Mouse (Mus musculus) brain, embryonic 14.5 days (tissue): Measurements from ENCODE around the gene Zfp217. TPM values are rescaled to one million over a fixed set of nuclear protein-coding genes. Genes with fewer than 3 reads are reported as not detected.

Experiments
- DNase-seq: peaks from one replicate; pipeline ENCODE4 v3.0.0-alpha.2; 2011; ENCODE audit warnings: low read depth
- CTCF ChIP-seq: fragments of 200-500 bp; IDR thresholded peaks from 2 replicates; pipeline ENCODE4 v1.5.1; 2012; ENCODE audit warnings: inconsistent platforms, mild to moderate bottlenecking, moderate library complexity, borderline replicate concordance; ENCODE audit not compliant: insufficient read depth, insufficient read length; ENCODE audit errors: extremely low read depth
- POLR2A ChIP-seq: fragments of 200-500 bp; IDR thresholded peaks from 2 replicates; pipeline ENCODE4 v1.6.1; 2012; ENCODE audit warnings: mild to moderate bottlenecking, inconsistent platforms, borderline replicate concordance; ENCODE audit not compliant: poor library complexity, insufficient read depth, insufficient read length, severe bottlenecking; ENCODE audit errors: extremely low read depth
- polyA plus RNA-seq: library from polyadenylated mRNA; depleted of rRNA; stranded (reverse); fragments of >200 nt; gene quantifications from 2 replicates; pipeline ENCODE4 v1.2.3, GENCODE M21; 2012

Gene Zfp217
- polyA plus RNA-seq, 1 experiment: 7.6 TPM

- TF ChIP-seq CTCF (no peak), POLR2A (no peak)
- no peak for DNase-seq
Measured at GRCm38 (mm10) chr2:170144343-170144742, 3.6 kb downstream of the Zfp217 start.

DNA sequence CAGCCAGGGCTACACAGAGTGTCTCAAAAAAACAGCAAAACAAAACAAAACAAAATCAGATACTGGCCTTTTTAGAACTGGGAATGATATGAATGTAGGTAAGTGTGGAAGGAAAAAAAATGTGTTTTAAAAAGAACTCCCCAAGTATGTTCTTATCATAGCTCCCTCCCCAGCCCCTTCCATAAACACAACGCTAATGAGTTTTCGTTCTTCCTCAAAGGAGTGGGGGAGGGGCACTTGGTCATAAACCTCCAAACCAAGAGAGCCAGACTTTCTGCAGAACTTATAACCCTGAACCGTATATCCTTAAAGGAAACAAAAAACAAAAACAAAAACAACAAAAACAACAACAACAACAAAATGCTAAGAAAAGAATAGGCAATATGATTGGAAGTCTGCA is 4.0 kb downstream of the Zfp217 start:
- no peak for TF ChIP-seq CTCF
- TF ChIP-seq POLR2A: no peak
- no peak for DNase-seq

DNA sequence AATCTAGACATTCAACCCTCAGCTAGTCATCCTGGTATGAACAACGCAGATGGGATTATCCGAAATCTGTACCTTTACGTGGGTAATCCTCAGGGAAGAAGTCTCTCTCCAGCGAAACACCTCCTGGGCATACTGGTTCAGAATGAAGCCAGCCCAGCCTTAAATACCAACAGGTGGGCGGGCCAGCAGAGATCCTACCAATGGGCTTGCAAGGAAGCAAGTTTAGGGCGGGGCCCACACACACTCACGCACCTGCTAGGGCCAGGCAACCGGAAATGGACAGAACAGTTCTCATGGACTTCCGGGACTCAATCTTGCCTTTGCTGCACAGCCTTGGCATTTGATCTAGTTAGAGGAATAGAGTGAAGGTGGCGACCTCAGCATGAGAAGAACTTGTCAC is 5.4 kb downstream of the Zfp217 start:
- TF ChIP-seq POLR2A (no peak), CTCF (no peak)
- no peak for DNase-seq

DNA sequence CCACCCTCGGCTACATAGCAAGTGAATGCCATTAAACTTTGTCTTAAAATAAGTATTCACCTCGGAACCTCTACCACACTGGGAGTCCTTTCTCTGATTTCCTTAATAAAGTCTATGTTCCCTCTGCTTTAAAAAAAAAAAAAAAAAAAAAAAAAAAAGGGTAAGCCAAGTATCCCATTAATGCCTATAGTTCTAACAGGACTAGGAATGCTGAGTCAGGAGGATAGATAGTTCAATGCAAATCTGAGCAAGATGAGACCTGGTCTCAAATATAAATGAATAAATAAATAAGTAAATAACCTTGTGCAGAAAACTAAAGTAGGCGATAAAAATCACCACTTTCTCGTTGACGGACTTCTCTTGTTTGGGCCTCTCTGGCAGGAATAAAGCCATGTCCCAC is 6.4 kb downstream of the Zfp217 start:
- no peak for TF ChIP-seq POLR2A
- no peak for TF ChIP-seq CTCF
- DNase-seq: no peak

- TF ChIP-seq POLR2A (no peak), CTCF (no peak)
Measured at GRCm38 (mm10) chr2:170139411-170140046, 8.4 kb downstream of the Zfp217 start.

DNA sequence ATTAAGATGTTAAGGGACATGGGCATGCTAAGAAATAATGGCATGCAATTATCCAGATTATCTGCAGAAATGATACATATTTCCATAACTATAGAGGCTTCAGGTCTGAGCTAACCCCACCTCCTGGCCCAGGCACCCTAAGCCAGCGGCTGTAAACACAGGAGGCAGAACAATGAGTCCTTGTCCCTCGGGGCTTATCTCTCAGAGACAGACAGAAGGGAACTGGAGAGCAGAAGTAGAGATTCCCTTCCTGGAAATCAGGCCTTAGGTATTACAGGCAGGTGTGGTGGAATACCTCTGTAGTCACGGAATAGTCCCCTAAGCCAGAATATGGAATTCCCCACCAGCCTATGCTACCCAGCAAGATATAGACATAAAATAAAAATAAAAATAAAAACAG is 11.0 kb downstream of the Zfp217 start:
- DNase-seq: no peak
- no peak for TF ChIP-seq CTCF

More at GRCm38 (mm10) chr2:170139411-170140046, 8.4 kb downstream of the Zfp217 start:
- no peak for DNase-seq

DNA sequence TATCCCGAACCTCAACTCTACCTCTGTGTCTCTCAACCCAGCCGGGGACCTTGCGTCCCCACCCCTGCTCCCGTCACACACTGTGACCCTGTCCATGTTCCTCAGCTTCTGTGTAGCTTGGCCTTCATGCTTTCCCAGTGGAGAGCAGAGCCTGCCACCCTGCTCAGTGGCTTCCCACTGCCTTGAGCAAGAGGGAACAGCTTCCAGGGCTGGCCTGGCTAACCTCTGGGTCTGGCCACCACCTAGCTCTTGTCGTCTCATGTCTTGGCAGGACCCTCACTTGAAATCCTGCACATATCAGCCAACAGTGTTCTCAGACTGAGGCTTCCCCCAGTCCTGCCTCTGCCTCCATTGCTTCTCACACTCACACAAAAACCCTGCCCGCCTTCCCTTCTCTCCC is 12.1 kb downstream of the Zfp217 start:
- TF ChIP-seq CTCF: no peak
- no peak for TF ChIP-seq POLR2A
- DNase-seq: no peak

GRCm38 (mm10) chr2:170134026-170134690 is 13.7 kb downstream of the Zfp217 start:
- TF ChIP-seq POLR2A: no peak
- DNase-seq: peak; percentile 50

DNA sequence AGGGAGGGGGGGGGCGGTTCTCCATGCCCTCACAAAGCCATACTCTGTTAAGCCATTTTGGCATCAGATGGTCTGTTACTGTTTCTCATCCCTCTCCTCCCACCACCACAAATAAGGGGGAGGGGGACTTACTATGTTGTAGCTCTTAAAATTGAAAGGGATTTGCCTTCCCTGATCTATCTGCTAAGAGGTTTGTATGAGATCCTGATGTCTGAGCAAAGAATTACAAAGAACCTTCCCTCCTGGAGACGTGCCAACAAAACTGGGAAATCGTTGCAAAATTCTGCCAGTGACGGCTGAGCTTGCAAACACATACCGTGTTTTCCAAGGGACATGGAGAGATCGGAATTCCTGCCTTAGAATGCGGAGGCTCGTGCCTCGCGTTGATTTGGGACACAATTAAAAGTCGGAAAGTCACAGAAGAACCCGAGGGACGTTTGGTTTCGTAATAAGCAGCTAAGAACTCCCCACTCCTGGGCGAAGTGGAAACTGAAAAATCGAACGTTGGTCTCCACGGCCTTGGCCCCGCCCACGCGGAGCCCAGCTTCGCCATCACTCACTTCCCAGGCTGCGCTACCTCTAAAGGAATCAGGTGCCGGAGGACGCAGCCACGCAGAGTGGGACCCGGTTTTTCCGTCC is 14.7 kb downstream of the Zfp217 start:
- DNase-seq: peak; percentile 90
- TF ChIP-seq POLR2A (no peak), CTCF (no peak)

DNA sequence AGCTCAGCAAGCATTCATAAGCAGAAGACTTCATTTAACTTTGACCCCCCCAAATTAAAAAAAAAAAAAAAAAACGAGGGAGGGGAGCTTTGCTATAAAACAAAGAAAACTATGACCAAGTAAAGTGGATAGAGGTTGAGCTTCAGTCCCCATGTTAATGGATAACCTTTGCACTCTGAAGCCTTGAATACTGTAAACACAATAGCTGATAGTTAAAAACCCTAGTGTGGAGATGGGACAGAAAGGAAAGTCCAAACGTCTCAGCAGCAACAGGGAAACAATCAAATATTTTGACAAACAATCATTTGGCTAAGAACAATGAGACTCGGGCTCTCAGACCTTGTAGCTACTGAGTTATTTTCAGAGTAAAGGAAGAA is 15.2 kb downstream of the Zfp217 start:
- no peak for DNase-seq
- TF ChIP-seq POLR2A: no peak
- no peak for TF ChIP-seq CTCF

- DNase-seq: peak; percentile 68
Measured at GRCm38 (mm10) chr2:170131981-170132460, 15.9 kb downstream of the Zfp217 start.

DNA sequence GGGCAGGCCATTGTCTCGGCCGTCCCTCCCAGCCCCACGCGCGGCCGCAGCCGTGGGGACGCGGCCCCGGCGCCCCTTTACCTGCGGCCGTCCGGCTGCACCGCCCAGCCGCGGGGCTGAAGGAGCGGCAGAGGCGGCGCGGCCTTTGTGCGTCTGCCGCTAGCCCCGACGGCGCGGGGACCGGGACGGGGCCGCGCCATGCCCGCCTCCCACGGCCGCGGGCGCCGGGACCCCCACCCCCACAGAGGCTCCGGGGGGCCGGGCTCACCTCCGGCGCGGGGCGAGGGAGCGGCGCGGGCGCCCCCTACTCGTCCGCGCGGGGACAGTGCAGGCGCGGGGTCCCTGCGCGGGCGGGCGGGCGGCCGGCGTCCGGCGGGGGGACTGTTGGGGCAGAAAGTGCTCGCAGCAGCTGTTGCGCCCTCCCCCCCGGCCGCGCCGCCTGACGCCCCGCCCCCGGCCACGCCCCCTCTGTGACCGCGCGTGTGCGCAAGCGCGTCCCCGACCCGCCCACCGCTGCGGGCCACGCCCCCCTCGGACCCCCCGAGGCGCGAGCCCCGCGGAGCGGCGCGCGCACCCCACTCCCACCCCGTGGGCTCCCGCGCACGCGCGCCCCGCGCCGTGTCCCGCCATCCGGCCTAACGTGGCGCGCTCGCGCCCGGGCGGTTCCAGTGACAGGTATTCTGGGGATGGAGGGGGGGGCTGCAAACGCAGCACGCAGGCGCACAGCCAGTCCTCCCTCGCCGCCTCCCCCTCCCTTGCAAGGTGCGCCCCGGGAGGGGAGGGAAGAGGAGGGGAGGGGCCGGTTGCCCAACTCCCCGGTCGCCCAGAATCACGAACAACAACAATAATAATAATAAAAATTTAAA is 16.9 kb downstream of the Zfp217 start:
- peak; percentile 96 for DNase-seq
- TF ChIP-seq CTCF (no peak), POLR2A (no peak)

More at GRCm38 (mm10) chr2:170131981-170132460, 15.9 kb downstream of the Zfp217 start:
- no peak for TF ChIP-seq POLR2A
- TF ChIP-seq CTCF: no peak
